Mouse (Mus musculus): Measurements from ENCODE around the gene Snx9.

Gene Snx9

GRCm38 (mm10) chr17:5973536-5973935 is 132.4 kb downstream of the Snx9 start:
- DNase-seq, result no peak

- DNase-seq, result no peak
Measured at GRCm38 (mm10) chr17:5975099-5975977, 134.2 kb downstream of the Snx9 start.

GRCm38 (mm10) chr17:5976221-5977055 is 135.3 kb downstream of the Snx9 start:
- DNase-seq, result no peak

GRCm38 (mm10) chr17:5977056-5977920 is 136.2 kb downstream of the Snx9 start:
- no peak for DNase-seq

GRCm38 (mm10) chr17:5977921-5978504 is 136.9 kb downstream of the Snx9 start:
- no peak for DNase-seq

- DNase-seq, result no peak
Measured at GRCm38 (mm10) chr17:5978505-5979077, 137.5 kb downstream of the Snx9 start.

GRCm38 (mm10) chr17:5980860-5981259 is 139.7 kb downstream of the Snx9 start:
- DNase-seq, result no peak
